Mouse (Mus musculus) kidney, embryonic 15.5 days (tissue): ENCODE results near the gene Gas7. TPM values are rescaled to one million over a fixed set of nuclear protein-coding genes. Genes with fewer than 3 reads are reported as not detected.

Experiments
- ATAC-seq: fragments of 200-750 bp; cut with Nextera tagmentation; replicated peaks from 2 replicates; pipeline ENCODE4 v1.8.0; 2017; ENCODE audit warnings: moderate TSS enrichment; ENCODE audit not compliant: low FRiP score
- H3K27ac ChIP-seq: fragments of 300-500 bp; sonication (generic); 2 replicates; pipeline ENCODE4 v1.5.1; 2015; ENCODE audit warnings: mild to moderate bottlenecking, inconsistent platforms
- H3K27me3 ChIP-seq: fragments of 300-500 bp; sonication (generic); 2 replicates; pipeline ENCODE4 v1.6.1; 2015; ENCODE audit warnings: inconsistent platforms
- H3K36me3 ChIP-seq: fragments of 300-500 bp; sonication (generic); 2 replicates; pipeline ENCODE4 v1.6.1; 2015; ENCODE audit warnings: inconsistent platforms
- H3K4me1 ChIP-seq: fragments of 300-500 bp; sonication (generic); 2 replicates; pipeline ENCODE4 v1.6.1; 2015; ENCODE audit warnings: inconsistent platforms
- H3K4me2 ChIP-seq: fragments of 300-500 bp; sonication (generic); 2 replicates; pipeline ENCODE4 v1.6.1; 2015; ENCODE audit warnings: moderate library complexity, mild to moderate bottlenecking, inconsistent platforms
- H3K4me3 ChIP-seq: fragments of 300-500 bp; sonication (generic); replicated peaks from 2 replicates; pipeline ENCODE4 v1.5.1; 2015; ENCODE audit warnings: mild to moderate bottlenecking, inconsistent platforms
- H3K9ac ChIP-seq: fragments of 300-500 bp; sonication (generic); 2 replicates; pipeline ENCODE4 v1.6.1; 2015; ENCODE audit warnings: mild to moderate bottlenecking, inconsistent platforms
- H3K9me3 ChIP-seq: fragments of 300-500 bp; sonication (generic); replicated peaks from 2 replicates; pipeline ENCODE4 v1.6.1; 2016; ENCODE audit warnings: inconsistent platforms
- WGBS: fragments of 180-500 bp; shearing (Covaris S2); methylation state at CpG from one replicate; pipeline ENCODE4 v1.1.7; 2015; ENCODE audit warnings: mixed read lengths; 5-methylcytosine and 5-hydroxymethylcytosine counted together
- polyA plus RNA-seq: library from polyadenylated mRNA; unstranded; fragments of >200 nt; fragmentation: Nextera tagmentation; extraction: Ambion mirVana; gene quantifications from 2 replicates; pipeline ENCODE4 v1.2.1, GENCODE M21; 2015

Gene Gas7
- polyA plus RNA-seq, 1 experiment from 2014 or later: 12.9 TPM

- Histone ChIP-seq H3K9me3 (no peaks in the 10 kb centered on the region), H3K4me3 (no peak overlapping the region)
- WGBS: 33% methylated on average over 2 of the region's 2 CpGs
Observed at GRCm38 (mm10) chr11:67524731-67525130, 69.5 kb downstream of the Gas7 start.

GRCm38 (mm10) chr11:67525841-67526240 is 70.6 kb downstream of the Gas7 start:
- ATAC-seq: no peak
- H3K27me3 ChIP-seq: no peaks in the 10 kb centered on the region
- 0 out of 2 replicates have a peak overlapping the region, but pooled peaks have one; percentile 61 for H3K27ac ChIP-seq
- no peak overlapping the region for H3K9ac ChIP-seq
- H3K4me1 ChIP-seq: peaks cover 39% of the 10 kb centered on the region
- H3K4me2 ChIP-seq: no peak overlapping the region
- WGBS: 70% methylated on average over 3 of the region's 3 CpGs
- no peaks in the 10 kb centered on the region for H3K36me3 ChIP-seq
- no peaks in the 10 kb centered on the region for H3K9me3 ChIP-seq
- no peak overlapping the region for H3K4me3 ChIP-seq

More at GRCm38 (mm10) chr11:67524731-67525130, 69.5 kb downstream of the Gas7 start:
- ATAC-seq: no peak
- no peaks in the 10 kb centered on the region for H3K27me3 ChIP-seq
- H3K9ac ChIP-seq: no peak overlapping the region
- H3K27ac ChIP-seq: peak overlapping the region; percentile 56; the same call in 1 of the 2 replicates
- no peaks in the 10 kb centered on the region for H3K36me3 ChIP-seq
- H3K4me1 ChIP-seq: peaks cover 39% of the 10 kb centered on the region
- no peak overlapping the region for H3K4me2 ChIP-seq

- no peak overlapping the region for H3K9ac ChIP-seq
- no peaks in the 10 kb centered on the region for H3K36me3 ChIP-seq
- H3K4me1 ChIP-seq: peaks cover 39% of the 10 kb centered on the region
- peak; percentile 87 for ATAC-seq
- H3K4me3 ChIP-seq: no peak overlapping the region
- H3K27me3 ChIP-seq: no peaks in the 10 kb centered on the region
- H3K4me2 ChIP-seq: no peak overlapping the region
- 46% methylated on average over 12 of the region's 12 CpGs for WGBS
- H3K9me3 ChIP-seq: no peaks in the 10 kb centered on the region
- peak overlapping the region; percentile 61 for H3K27ac ChIP-seq
Observed at GRCm38 (mm10) chr11:67526621-67527545, 71.6 kb downstream of the Gas7 start.

- no peaks in the 10 kb centered on the region for H3K27me3 ChIP-seq
- 68% methylated on average over 2 of the region's 2 CpGs for WGBS
- no peak for ATAC-seq
- H3K9me3 ChIP-seq: no peaks in the 10 kb centered on the region
- no peaks in the 10 kb centered on the region for H3K36me3 ChIP-seq
- no peak overlapping the region for H3K9ac ChIP-seq
- peaks cover 18% of the 10 kb centered on the region for H3K4me1 ChIP-seq
- H3K4me2 ChIP-seq: no peak overlapping the region
- H3K27ac ChIP-seq: no peak overlapping the region
- no peak overlapping the region for H3K4me3 ChIP-seq
Observed at GRCm38 (mm10) chr11:67531286-67531685, 76.0 kb downstream of the Gas7 start.

GRCm38 (mm10) chr11:67531926-67532565 is 76.8 kb downstream of the Gas7 start:
- H3K27ac ChIP-seq: no peak overlapping the region
- H3K4me2 ChIP-seq: no peak overlapping the region
- WGBS: 38% methylated on average over 6 of the region's 6 CpGs
- no peaks in the 10 kb centered on the region for H3K36me3 ChIP-seq
- H3K27me3 ChIP-seq: no peaks in the 10 kb centered on the region
- peaks cover 10% of the 10 kb centered on the region for H3K4me1 ChIP-seq
- no peak; the same call in 1 of the 2 replicates for ATAC-seq
- no peak overlapping the region for H3K9ac ChIP-seq
- H3K4me3 ChIP-seq: no peak overlapping the region
- no peaks in the 10 kb centered on the region for H3K9me3 ChIP-seq

- no peaks in the 10 kb centered on the region for H3K27me3 ChIP-seq
- H3K4me3 ChIP-seq: no peak overlapping the region
- no peaks in the 10 kb centered on the region for H3K36me3 ChIP-seq
- 73% methylated on average over 10 of the region's 10 CpGs for WGBS
- ATAC-seq: no peak
- H3K4me1 ChIP-seq: peaks cover 6% of the 10 kb centered on the region; the same call in 1 of the 2 replicates
- H3K9ac ChIP-seq: no peak overlapping the region
- H3K27ac ChIP-seq: no peak overlapping the region
- no peaks in the 10 kb centered on the region for H3K9me3 ChIP-seq
- no peak overlapping the region for H3K4me2 ChIP-seq
Observed at GRCm38 (mm10) chr11:67532728-67533127, 77.5 kb downstream of the Gas7 start.

GRCm38 (mm10) chr11:67533151-67533550 is 77.9 kb downstream of the Gas7 start:
- Histone ChIP-seq H3K36me3 (no peaks in the 10 kb centered on the region), H3K4me2 (no peak overlapping the region), H3K9ac (no peak overlapping the region), H3K9me3 (no peaks in the 10 kb centered on the region), H3K27ac (no peak overlapping the region), H3K4me3 (no peak overlapping the region), H3K27me3 (no peaks in the 10 kb centered on the region), H3K4me1 (peaks cover 6% of the 10 kb centered on the region; the same call in 1 of the 2 replicates)
- 80% methylated on average over 6 of the region's 6 CpGs for WGBS
- ATAC-seq: no peak

- H3K4me3 ChIP-seq: no peak overlapping the region
- peaks cover 6% of the 10 kb centered on the region; the same call in 1 of the 2 replicates for H3K4me1 ChIP-seq
- H3K4me2 ChIP-seq: no peak overlapping the region
- WGBS: 87% methylated on average over 1 of the region's 1 CpGs
- H3K27me3 ChIP-seq: no peaks in the 10 kb centered on the region
- ATAC-seq: no peak
- no peaks in the 10 kb centered on the region for H3K9me3 ChIP-seq
- no peak overlapping the region for H3K27ac ChIP-seq
- H3K36me3 ChIP-seq: no peaks in the 10 kb centered on the region
- H3K9ac ChIP-seq: no peak overlapping the region
Observed at GRCm38 (mm10) chr11:67535703-67536102, 80.5 kb downstream of the Gas7 start.

GRCm38 (mm10) chr11:67536413-67536812 is 81.2 kb downstream of the Gas7 start:
- Histone ChIP-seq H3K4me3 (no peak overlapping the region), H3K36me3 (no peaks in the 10 kb centered on the region), H3K27ac (no peak overlapping the region), H3K27me3 (no peaks in the 10 kb centered on the region), H3K9ac (no peak overlapping the region), H3K4me2 (no peak overlapping the region), H3K9me3 (no peaks in the 10 kb centered on the region), H3K4me1 (peaks cover 6% of the 10 kb centered on the region; the same call in 1 of the 2 replicates)
- 69% methylated on average over 1 of the region's 1 CpGs for WGBS
- no peak for ATAC-seq

GRCm38 (mm10) chr11:67537353-67537752 is 82.1 kb downstream of the Gas7 start:
- H3K9me3 ChIP-seq: no peaks in the 10 kb centered on the region
- no peak overlapping the region for H3K4me2 ChIP-seq
- H3K4me3 ChIP-seq: no peak overlapping the region
- 93% methylated on average over 4 of the region's 4 CpGs for WGBS
- no peak overlapping the region for H3K27ac ChIP-seq
- ATAC-seq: no peak
- no peaks in the 10 kb centered on the region for H3K36me3 ChIP-seq
- no peak overlapping the region for H3K9ac ChIP-seq
- no peaks in the 10 kb centered on the region for H3K27me3 ChIP-seq
- H3K4me1 ChIP-seq: peaks cover 1% of the 10 kb centered on the region; the same call in 1 of the 2 replicates

- no peaks in the 10 kb centered on the region for H3K36me3 ChIP-seq
- no peaks in the 10 kb centered on the region for H3K27me3 ChIP-seq
- no peak overlapping the region for H3K4me2 ChIP-seq
- no peak for ATAC-seq
- no peak overlapping the region for H3K9ac ChIP-seq
- H3K9me3 ChIP-seq: no peaks in the 10 kb centered on the region
- H3K4me1 ChIP-seq: no peaks in the 10 kb centered on the region
- no peak overlapping the region for H3K27ac ChIP-seq
- 87% methylated on average over 6 of the region's 6 CpGs for WGBS
- H3K4me3 ChIP-seq: no peak overlapping the region
Observed at GRCm38 (mm10) chr11:67538557-67538956, 83.3 kb downstream of the Gas7 start.
